Mouse (Mus musculus) liver, embryonic 16.5 days (tissue): Measurements from ENCODE around the gene Gm21970. TPM values are rescaled to one million over a fixed set of nuclear protein-coding genes. Genes with fewer than 3 reads are reported as not detected.
A peak's percentile ranks its signal among the peaks of the same experiment; 100 is the strongest.

Source experiments
- ATAC-seq: fragments of 200-750 bp; cut with Nextera tagmentation; 2 replicates; pipeline ENCODE4 v1.8.0; 2017; ENCODE audit warnings: low read depth, mild to moderate bottlenecking, moderate number of reproducible peaks, moderate library complexity
- H3K27ac ChIP-seq: fragments of 300-500 bp; sonication (generic); 2 replicates; pipeline ENCODE4 v1.5.1; 2014; ENCODE audit warnings: mild to moderate bottlenecking, low read length
- H3K27me3 ChIP-seq: fragments of 300-500 bp; sonication (generic); 2 replicates; pipeline ENCODE4 v1.6.1; 2014; ENCODE audit warnings: low read depth, low read length, mixed read lengths; ENCODE audit not compliant: control insufficient read depth, insufficient read depth
- H3K36me3 ChIP-seq: fragments of 300-500 bp; sonication (generic); 2 replicates; pipeline ENCODE4 v1.6.1; 2014; ENCODE audit warnings: mild to moderate bottlenecking; ENCODE audit not compliant: control insufficient read depth, insufficient read depth
- H3K4me1 ChIP-seq: fragments of 300-500 bp; sonication (generic); 2 replicates; pipeline ENCODE4 v1.6.1; 2014; ENCODE audit warnings: low read depth, low read length, mixed read lengths; ENCODE audit not compliant: control insufficient read depth
- H3K4me2 ChIP-seq: fragments of 300-500 bp; sonication (generic); 2 replicates; pipeline ENCODE4 v1.6.1; 2014; ENCODE audit warnings: low read depth, low read length, mixed read lengths
- H3K4me3 ChIP-seq: fragments of 300-500 bp; sonication (generic); 2 replicates; pipeline ENCODE4 v1.5.1; 2014; ENCODE audit warnings: low read depth, mild to moderate bottlenecking, low read length
- H3K9ac ChIP-seq: fragments of 300-500 bp; sonication (generic); 2 replicates; pipeline ENCODE4 v1.6.1; 2014; ENCODE audit warnings: low read depth, low read length
- H3K9me3 ChIP-seq: fragments of 300-500 bp; sonication (generic); replicated peaks from 2 replicates; pipeline ENCODE4 v1.6.1; 2016; ENCODE audit warnings: low read length; ENCODE audit not compliant: control insufficient read depth
- WGBS: fragments of 180-500 bp; shearing (Covaris S2); extraction: QIAGEN DNeasy Blood & Tissue Kit; methylation state at CpG from one replicate; pipeline ENCODE4 v1.1.7; 2014; ENCODE audit not compliant: insufficient replicate concordance; 5-methylcytosine and 5-hydroxymethylcytosine counted together
- polyA plus RNA-seq: library from polyadenylated mRNA; unstranded; fragments of >200 nt; fragmentation: Nextera tagmentation; extraction: Ambion mirVana; gene quantifications from 2 replicates; pipeline ENCODE4 v1.2.1, GENCODE M21; 2015

The Gm21970 gene
- polyA plus RNA-seq, 1 experiment from 2014 or later = not detected

DNA sequence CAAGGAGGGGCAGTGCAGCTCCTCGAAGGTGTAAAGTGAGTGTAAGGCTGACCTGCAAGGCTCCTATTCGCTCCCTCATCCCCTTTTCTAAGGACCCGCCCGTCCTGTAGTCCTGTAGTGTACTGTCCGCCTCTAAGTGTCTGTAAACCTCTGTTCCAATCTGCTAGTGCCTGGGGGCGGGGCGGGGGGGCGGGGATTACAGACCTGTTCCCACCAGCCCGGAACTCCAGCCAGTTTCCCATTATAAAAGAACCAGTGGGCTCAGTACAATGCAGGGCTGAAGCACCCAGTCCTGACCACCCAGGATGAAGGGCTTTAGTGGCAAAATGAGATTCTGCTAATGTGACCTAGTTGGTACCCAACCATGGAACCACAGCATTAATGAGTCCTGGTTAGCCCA lies 12.5 kb upstream of the Gm21970 start:
- WGBS = 64% methylated on average over 9 of the region's 9 CpGs
- no peak overlapping the region for H3K4me2 ChIP-seq
- no peak overlapping the region for H3K9ac ChIP-seq
- H3K27ac ChIP-seq = peak overlapping the region; percentile 47; the same call in 1 of the 2 replicates
- peak; percentile 17; the same call in 1 of the 2 replicates for ATAC-seq
- H3K4me3 ChIP-seq = no peak overlapping the region
- peaks cover 54% of the 10 kb centered on the region for H3K4me1 ChIP-seq
- no peaks in the 10 kb centered on the region for H3K9me3 ChIP-seq
- H3K36me3 ChIP-seq = peaks cover 19% of the 10 kb centered on the region
- no peaks in the 10 kb centered on the region for H3K27me3 ChIP-seq

- Histone ChIP-seq H3K9me3 (no peaks in the 10 kb centered on the region), H3K27me3 (no peaks in the 10 kb centered on the region), H3K27ac (peak overlapping the region; percentile 47; the same call in 1 of the 2 replicates), H3K4me1 (peaks cover 50% of the 10 kb centered on the region), H3K9ac (no peak overlapping the region), H3K4me3 (no peak overlapping the region), H3K36me3 (peaks cover 23% of the 10 kb centered on the region), H3K4me2 (no peak overlapping the region)
- WGBS = 78% methylated on average over 3 of the region's 3 CpGs
- ATAC-seq = no peak
These were observed 12.1 kb upstream of the Gm21970 start for GRCm38 (mm10) chr16:91379412-91379811.

- Histone ChIP-seq H3K9ac (no peak overlapping the region), H3K27ac (no peak overlapping the region), H3K4me3 (no peak overlapping the region), H3K4me2 (no peak overlapping the region), H3K9me3 (no peaks in the 10 kb centered on the region), H3K4me1 (peaks cover 47% of the 10 kb centered on the region), H3K27me3 (no peaks in the 10 kb centered on the region), H3K36me3 (peaks cover 28% of the 10 kb centered on the region)
- 37% methylated on average over 5 of the region's 5 CpGs for WGBS
- ATAC-seq = peak; percentile 69
These were observed 11.4 kb upstream of the Gm21970 start for GRCm38 (mm10) chr16:91380151-91380550.

GRCm38 (mm10) chr16:91381606-91382005 lies 9.9 kb upstream of the Gm21970 start:
- Histone ChIP-seq H3K4me1 (peaks cover 35% of the 10 kb centered on the region), H3K36me3 (peaks cover 28% of the 10 kb centered on the region), H3K9me3 (no peaks in the 10 kb centered on the region), H3K27me3 (no peaks in the 10 kb centered on the region), H3K27ac (no peak overlapping the region), H3K4me3 (no peak overlapping the region), H3K9ac (no peak overlapping the region), H3K4me2 (no peak overlapping the region)
- WGBS = 87% methylated on average over 4 of the region's 4 CpGs
- ATAC-seq = no peak

DNA sequence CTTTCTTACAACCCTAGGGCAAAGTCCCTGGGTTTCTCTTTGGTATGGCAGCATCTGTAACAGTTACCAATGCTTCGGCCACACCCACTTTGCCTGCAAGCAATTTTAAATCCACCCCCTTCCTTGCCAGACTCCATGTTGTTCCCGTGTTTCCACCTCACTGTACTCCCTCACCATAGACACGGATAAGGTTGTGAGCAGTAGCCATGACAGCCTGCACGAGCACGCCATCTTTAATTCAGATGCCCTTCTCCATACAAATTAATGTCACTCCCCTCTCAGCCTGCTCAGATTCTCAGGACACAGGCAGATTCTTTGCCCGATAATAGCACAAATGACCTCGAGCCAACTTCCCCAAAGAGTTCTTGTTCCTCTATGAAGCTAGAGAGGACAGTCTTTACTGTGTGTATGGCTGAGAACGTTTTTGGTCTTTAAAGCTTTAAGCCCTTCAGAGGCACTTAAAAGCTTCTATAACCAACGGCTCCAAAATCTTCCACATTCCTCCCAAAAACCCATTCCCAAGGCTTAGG lies 9.2 kb upstream of the Gm21970 start:
- Histone ChIP-seq H3K4me1 (peaks cover 41% of the 10 kb centered on the region), H3K4me3 (no peak overlapping the region), H3K27ac (no peak overlapping the region; the same call in 1 of the 2 replicates), H3K4me2 (no peak overlapping the region), H3K36me3 (peaks cover 31% of the 10 kb centered on the region), H3K9ac (no peak overlapping the region), H3K9me3 (no peaks in the 10 kb centered on the region), H3K27me3 (no peaks in the 10 kb centered on the region)
- ATAC-seq = no peak
- 62% methylated on average over 9 of the region's 9 CpGs for WGBS

DNA sequence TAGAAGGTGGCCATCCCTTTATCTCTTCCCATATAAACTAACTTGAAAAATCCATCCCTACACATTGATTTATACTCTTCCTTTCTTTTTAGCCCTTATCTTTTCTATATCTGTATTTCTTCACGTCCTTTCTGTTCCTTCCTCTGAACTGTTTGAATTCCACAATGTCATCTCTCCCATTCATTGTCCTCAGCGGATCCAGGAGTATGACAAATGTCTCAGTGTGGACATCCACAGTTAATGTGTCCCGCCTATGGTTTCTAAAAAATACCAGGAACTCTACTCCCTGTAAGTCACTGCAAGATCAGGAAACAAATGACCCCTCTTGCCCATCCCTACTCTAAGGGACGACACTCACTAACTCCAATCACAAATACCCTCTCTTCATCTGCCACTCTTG lies 7.3 kb upstream of the Gm21970 start:
- Histone ChIP-seq H3K4me1 (peaks cover 27% of the 10 kb centered on the region), H3K9me3 (no peaks in the 10 kb centered on the region), H3K27me3 (no peaks in the 10 kb centered on the region), H3K27ac (no peak overlapping the region), H3K4me3 (no peak overlapping the region), H3K9ac (no peak overlapping the region), H3K4me2 (no peak overlapping the region), H3K36me3 (peaks cover 48% of the 10 kb centered on the region)
- 80% methylated on average over 4 of the region's 4 CpGs for WGBS
- ATAC-seq = no peak

- Histone ChIP-seq H3K27me3 (no peaks in the 10 kb centered on the region), H3K4me2 (no peak overlapping the region), H3K27ac (peak overlapping the region; percentile 36), H3K9ac (no peak overlapping the region), H3K4me1 (peaks cover 15% of the 10 kb centered on the region), H3K4me3 (no peak overlapping the region), H3K36me3 (peaks cover 58% of the 10 kb centered on the region), H3K9me3 (0 out of 2 replicates have a peak, but pooled peaks cover 3% of the 10 kb centered on the region)
- peak; percentile 72 for ATAC-seq
- 55% methylated on average over 10 of the region's 10 CpGs for WGBS
These were observed 5.9 kb upstream of the Gm21970 start for GRCm38 (mm10) chr16:91385621-91386020.

DNA sequence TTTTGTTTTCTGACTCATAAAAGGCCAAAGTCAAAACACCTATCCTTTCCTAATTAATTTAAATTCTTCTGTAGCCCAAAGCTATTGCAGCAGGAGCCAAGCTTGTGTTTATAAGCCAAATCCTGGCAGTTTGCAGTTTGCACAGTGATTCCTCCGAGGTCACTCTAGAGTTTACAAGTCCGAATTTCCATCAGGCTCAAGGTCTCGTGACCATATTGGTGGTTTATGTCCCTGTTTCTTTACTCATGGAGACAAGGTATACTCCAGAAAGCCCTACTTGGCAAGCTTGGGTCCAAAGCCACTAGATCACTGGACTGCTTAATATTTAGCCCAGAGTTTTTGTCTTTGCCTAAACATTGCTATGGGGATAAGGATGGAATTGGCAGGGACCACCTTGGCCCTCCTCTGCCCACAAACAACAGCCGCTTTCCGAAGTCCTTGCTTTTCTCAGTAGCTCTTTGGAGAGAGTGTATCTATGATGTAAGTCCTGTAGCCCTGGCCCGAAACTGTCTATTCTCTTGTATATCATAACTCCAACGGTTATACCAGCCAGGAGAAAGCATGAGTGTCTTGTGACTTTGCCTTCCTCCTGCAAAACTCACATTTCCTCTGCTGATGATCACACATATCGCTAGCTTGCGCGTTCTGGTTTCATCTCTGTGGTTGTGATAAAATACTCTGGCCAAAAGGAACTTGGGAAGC lies 5.0 kb upstream of the Gm21970 start:
- Histone ChIP-seq H3K36me3 (peaks cover 60% of the 10 kb centered on the region), H3K27me3 (no peaks in the 10 kb centered on the region), H3K9me3 (0 out of 2 replicates have a peak, but pooled peaks cover 3% of the 10 kb centered on the region), H3K9ac (no peak overlapping the region), H3K4me1 (peaks cover 15% of the 10 kb centered on the region), H3K27ac (no peak overlapping the region), H3K4me2 (no peak overlapping the region), H3K4me3 (no peak overlapping the region)
- 84% methylated on average over 10 of the region's 10 CpGs for WGBS
- no peak for ATAC-seq

- ATAC-seq = no peak; the same call in 1 of the 2 replicates
- H3K4me3 ChIP-seq = no peak overlapping the region
- H3K9me3 ChIP-seq = 0 out of 2 replicates have a peak, but pooled peaks cover 3% of the 10 kb centered on the region
- WGBS = 77% methylated on average over 3 of the region's 3 CpGs
- no peak overlapping the region for H3K27ac ChIP-seq
- H3K36me3 ChIP-seq = peaks cover 65% of the 10 kb centered on the region
- H3K4me1 ChIP-seq = peaks cover 10% of the 10 kb centered on the region
- no peak overlapping the region for H3K4me2 ChIP-seq
- H3K9ac ChIP-seq = no peak overlapping the region
- H3K27me3 ChIP-seq = no peaks in the 10 kb centered on the region
These were observed 4.4 kb upstream of the Gm21970 start for GRCm38 (mm10) chr16:91387121-91387486.
